Mouse (Mus musculus): ENCODE measurements at regions not wholly inside any gene's neighbourhood (a gene's known extent, or its start where the extent isn't known, plus 50 kb on each side); places are given as distances from the start of the nearest gene placed in this dataset.

DNA sequence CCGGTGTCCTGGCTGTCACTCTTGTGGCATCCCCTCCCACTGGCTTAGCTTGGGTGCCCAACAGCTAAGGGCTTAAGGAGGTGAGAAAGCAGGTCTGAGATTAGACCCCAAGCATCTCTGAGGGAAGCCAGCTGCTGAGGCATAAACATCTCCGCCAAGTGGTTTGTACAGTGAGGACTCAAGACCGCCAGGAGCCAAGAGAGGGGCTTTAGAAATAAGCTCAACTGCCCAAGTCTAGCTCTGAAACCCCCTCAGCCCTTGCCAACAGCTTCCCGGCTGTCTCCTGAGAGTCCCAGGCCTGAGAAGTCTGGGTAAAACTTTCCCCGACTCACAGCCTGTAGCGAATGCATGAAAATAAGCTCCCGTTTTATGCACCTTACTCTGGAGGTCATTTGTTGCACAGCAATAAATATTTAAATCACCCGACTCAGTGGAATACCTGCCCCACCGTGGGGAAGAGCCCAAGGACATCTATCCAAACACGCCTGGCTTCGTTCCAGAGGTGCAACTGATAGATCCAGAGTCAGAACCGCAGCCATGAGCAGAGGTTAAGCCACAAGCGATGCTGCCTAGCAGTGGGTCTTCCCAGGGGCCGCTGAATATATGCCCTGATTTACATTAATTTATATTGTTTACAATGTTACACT lies 100.1 kb upstream of the Slc44a1 start:
- WGBS: 83% methylated on average over 13 of the region's 14 CpGs
- no peak overlapping the region for H3K27ac ChIP-seq

DNA sequence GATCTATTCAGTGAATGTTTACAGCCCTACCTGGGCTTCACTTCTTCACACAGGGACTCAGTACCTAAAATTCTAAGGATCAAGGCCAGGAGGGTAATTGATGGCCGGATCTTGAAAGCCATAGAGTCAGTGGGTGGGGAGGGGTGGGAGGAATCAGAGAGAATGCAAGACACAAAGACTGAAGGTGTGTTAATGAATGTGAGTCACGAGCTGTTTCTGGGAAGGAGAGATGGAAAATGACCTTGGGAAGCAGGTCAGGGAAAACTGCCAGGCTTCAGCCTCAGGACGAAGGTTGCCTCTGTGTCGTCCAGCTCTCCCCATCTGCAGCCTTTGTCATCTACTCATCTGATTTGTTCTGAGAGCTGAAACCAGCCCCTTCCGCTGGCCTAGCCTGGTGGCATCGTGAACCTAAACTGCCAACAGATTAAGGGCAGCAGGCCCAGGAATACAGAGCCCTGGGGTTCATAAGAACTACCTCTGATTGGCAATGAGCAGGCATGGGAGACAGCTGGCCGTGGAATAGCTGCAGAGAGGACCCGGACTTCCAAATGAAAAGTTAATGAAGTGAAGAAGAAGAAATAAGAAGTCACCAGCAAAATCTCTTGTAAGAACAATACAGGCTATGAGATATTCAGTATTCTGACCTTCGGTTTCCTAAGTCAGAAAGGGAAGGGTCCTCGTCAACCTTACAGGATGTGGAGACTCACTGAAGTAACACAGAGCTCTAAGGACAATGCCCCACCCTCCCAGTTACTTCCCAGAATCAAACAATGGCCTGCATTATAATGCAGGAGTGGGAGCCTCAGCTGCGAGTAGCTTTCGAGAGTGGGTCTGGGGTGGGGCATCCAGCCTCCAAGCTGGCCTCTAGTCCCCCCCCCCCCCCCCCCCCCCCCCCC lies 100.8 kb upstream of the Slc44a1 start:
- H3K4me2 ChIP-seq (ENCODE audit: low read length): no peak overlapping the region
- DNase-seq (ENCODE audit: low spot score) (peak; percentile 21), ATAC-seq (replicated peaks; ENCODE audit: low FRiP score, low read depth) (no peak)

More for the DNA sequence above, 100.1 kb upstream of the Slc44a1 start:
- H3K9me3 ChIP-seq (replicated peaks; ENCODE audit: low read length): no peaks in the 10 kb centered on the region
- no peaks in the 10 kb centered on the region for H3K4me1 ChIP-seq (replicated peaks; ENCODE audit: insufficient read depth, low read length)
- H3K4me2 ChIP-seq (ENCODE audit: low read length): no peak overlapping the region
- no peak overlapping the region for H3K4me3 ChIP-seq (replicated peaks; ENCODE audit: low read depth, low read length)
- no peak for TF ChIP-seq CTCF (IDR thresholded peaks at IDR 0.05; ENCODE audit: low read depth)
- H3K27me3 ChIP-seq (ENCODE audit: insufficient read depth, low read length): no peaks in the 10 kb centered on the region
- H3K36me3 ChIP-seq (ENCODE audit: insufficient read depth, low read length): no peaks in the 10 kb centered on the region
- DNase-seq (ENCODE audit: low spot score): no peak
- ATAC-seq (replicated peaks; ENCODE audit: low FRiP score, low read depth): no peak
- no peak overlapping the region for H3K9ac ChIP-seq (ENCODE audit: low read depth, low read length)

GRCm38 (mm10) chr4:53338479-53338878 lies 101.7 kb upstream of the Slc44a1 start:
- WGBS: 89% methylated on average over 4 of the region's 4 CpGs
- no peak for DNase-seq (ENCODE audit: low spot score)
- H3K4me3 ChIP-seq (replicated peaks; ENCODE audit: low read depth, low read length): no peak overlapping the region
- H3K27ac ChIP-seq: no peak overlapping the region
- H3K36me3 ChIP-seq (ENCODE audit: insufficient read depth, low read length): no peaks in the 10 kb centered on the region
- H3K9me3 ChIP-seq (replicated peaks; ENCODE audit: low read length): no peaks in the 10 kb centered on the region
- H3K27me3 ChIP-seq (ENCODE audit: insufficient read depth, low read length): no peaks in the 10 kb centered on the region
- no peak for ATAC-seq (replicated peaks; ENCODE audit: low FRiP score, low read depth)
- no peak overlapping the region for H3K9ac ChIP-seq (ENCODE audit: low read depth, low read length)
- H3K4me2 ChIP-seq (ENCODE audit: low read length): no peak overlapping the region
- TF ChIP-seq CTCF (IDR thresholded peaks at IDR 0.05; ENCODE audit: low read depth): no peak
- no peaks in the 10 kb centered on the region for H3K4me1 ChIP-seq (replicated peaks; ENCODE audit: insufficient read depth, low read length)

More for the DNA sequence above, 100.8 kb upstream of the Slc44a1 start:
- no peaks in the 10 kb centered on the region for H3K27me3 ChIP-seq (ENCODE audit: insufficient read depth, low read length)
- H3K9ac ChIP-seq (ENCODE audit: low read depth, low read length): no peak overlapping the region
- 55% methylated on average over 12 of the region's 12 CpGs for WGBS
- no peaks in the 10 kb centered on the region for H3K4me1 ChIP-seq (replicated peaks; ENCODE audit: insufficient read depth, low read length)
- no peaks in the 10 kb centered on the region for H3K36me3 ChIP-seq (ENCODE audit: insufficient read depth, low read length)
- H3K9me3 ChIP-seq (replicated peaks; ENCODE audit: low read length): no peaks in the 10 kb centered on the region
- no peak for TF ChIP-seq CTCF (IDR thresholded peaks at IDR 0.05; ENCODE audit: low read depth)
- no peak overlapping the region for H3K4me3 ChIP-seq (replicated peaks; ENCODE audit: low read depth, low read length)
- 0 out of 2 replicates have a peak overlapping the region, but pooled peaks have one; percentile 34 for H3K27ac ChIP-seq

DNA sequence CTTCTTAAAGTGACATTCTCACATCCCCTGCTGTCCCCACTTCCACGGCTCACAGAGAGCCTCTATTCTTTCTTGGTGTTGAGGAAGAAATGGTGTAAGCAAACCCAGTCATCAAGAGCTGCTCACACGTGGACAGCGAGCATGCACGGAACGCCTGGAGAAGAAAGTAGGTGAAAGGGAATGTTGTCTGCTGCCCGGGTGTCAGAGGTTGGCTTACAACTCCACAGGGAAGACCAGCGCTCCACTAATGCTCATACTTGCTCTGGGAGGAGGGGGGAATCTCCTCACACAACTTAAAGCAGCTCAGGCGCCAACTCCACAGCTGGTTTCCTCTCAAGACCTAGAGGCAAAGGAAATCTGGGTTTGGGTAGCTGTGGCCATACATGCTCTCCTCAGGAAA lies 102.4 kb upstream of the Slc44a1 start:
- H3K27me3 ChIP-seq (ENCODE audit: insufficient read depth, low read length): no peaks in the 10 kb centered on the region
- H3K4me2 ChIP-seq (ENCODE audit: low read length): no peak overlapping the region
- ATAC-seq (replicated peaks; ENCODE audit: low FRiP score, low read depth): no peak
- no peak overlapping the region for H3K9ac ChIP-seq (ENCODE audit: low read depth, low read length)
- no peak for TF ChIP-seq CTCF (IDR thresholded peaks at IDR 0.05; ENCODE audit: low read depth)
- no peaks in the 10 kb centered on the region for H3K4me1 ChIP-seq (replicated peaks; ENCODE audit: insufficient read depth, low read length)
- no peak for DNase-seq (ENCODE audit: low spot score)
- H3K27ac ChIP-seq: no peak overlapping the region
- 56% methylated on average over 8 of the region's 8 CpGs for WGBS
- H3K4me3 ChIP-seq (replicated peaks; ENCODE audit: low read depth, low read length): no peak overlapping the region
- H3K9me3 ChIP-seq (replicated peaks; ENCODE audit: low read length): no peaks in the 10 kb centered on the region
- H3K36me3 ChIP-seq (ENCODE audit: insufficient read depth, low read length): no peaks in the 10 kb centered on the region

GRCm38 (mm10) chr4:53327382-53328165 lies 112.6 kb upstream of the Slc44a1 start:
- no peaks in the 10 kb centered on the region for H3K27me3 ChIP-seq (ENCODE audit: insufficient read depth, low read length)
- H3K27ac ChIP-seq: no peak overlapping the region
- H3K4me2 ChIP-seq (ENCODE audit: low read length): no peak overlapping the region
- no peak overlapping the region for H3K9ac ChIP-seq (ENCODE audit: low read depth, low read length)
- H3K4me1 ChIP-seq (replicated peaks; ENCODE audit: insufficient read depth, low read length): no peaks in the 10 kb centered on the region
- no peak for ATAC-seq (replicated peaks; ENCODE audit: low FRiP score, low read depth)
- H3K4me3 ChIP-seq (replicated peaks; ENCODE audit: low read depth, low read length): no peak overlapping the region
- TF ChIP-seq CTCF (IDR thresholded peaks at IDR 0.05; ENCODE audit: low read depth): no peak
- no peak for DNase-seq (ENCODE audit: low spot score)
- H3K9me3 ChIP-seq (replicated peaks; ENCODE audit: low read length): no peaks in the 10 kb centered on the region
- WGBS: 71% methylated on average over 7 of the region's 7 CpGs
- H3K36me3 ChIP-seq (ENCODE audit: insufficient read depth, low read length): no peaks in the 10 kb centered on the region

DNA sequence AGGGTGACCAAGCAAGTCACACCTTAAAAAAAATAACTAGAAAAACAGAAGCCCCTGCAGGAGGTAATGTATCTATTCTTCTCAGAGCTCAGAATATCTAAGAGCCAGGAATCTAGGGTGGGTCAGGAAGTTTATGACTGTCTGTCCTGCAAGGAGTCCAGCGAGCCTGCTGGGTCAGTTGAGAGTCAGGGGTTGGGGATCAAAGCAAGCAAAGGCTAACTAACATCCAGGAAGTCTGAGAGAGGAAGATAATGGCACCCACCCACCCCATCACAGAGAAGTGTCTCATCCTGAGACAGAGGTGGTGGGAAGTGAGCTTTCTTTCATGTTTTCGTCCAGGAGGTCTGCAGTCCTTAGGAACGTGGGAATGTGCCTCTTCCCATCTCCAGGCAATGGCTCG lies 116.4 kb upstream of the Slc44a1 start:
- Histone ChIP-seq H3K9ac (ENCODE audit: low read depth, low read length) (no peak overlapping the region), H3K4me1 (replicated peaks; ENCODE audit: insufficient read depth, low read length) (no peaks in the 10 kb centered on the region), H3K27ac (no peak overlapping the region), H3K4me2 (ENCODE audit: low read length) (no peak overlapping the region), H3K9me3 (replicated peaks; ENCODE audit: low read length) (no peaks in the 10 kb centered on the region), H3K27me3 (ENCODE audit: insufficient read depth, low read length) (no peaks in the 10 kb centered on the region), H3K36me3 (ENCODE audit: insufficient read depth, low read length) (no peaks in the 10 kb centered on the region), H3K4me3 (replicated peaks; ENCODE audit: low read depth, low read length) (no peak overlapping the region)
- WGBS: 45% methylated on average over 4 of the region's 4 CpGs
- no peak for DNase-seq (ENCODE audit: low spot score)
- ATAC-seq (replicated peaks; ENCODE audit: low FRiP score, low read depth): no peak
- no peak for TF ChIP-seq CTCF (IDR thresholded peaks at IDR 0.05; ENCODE audit: low read depth)
